Mouse (Mus musculus): Measurements from ENCODE around the gene Arl15.

Gene Arl15

DNA sequence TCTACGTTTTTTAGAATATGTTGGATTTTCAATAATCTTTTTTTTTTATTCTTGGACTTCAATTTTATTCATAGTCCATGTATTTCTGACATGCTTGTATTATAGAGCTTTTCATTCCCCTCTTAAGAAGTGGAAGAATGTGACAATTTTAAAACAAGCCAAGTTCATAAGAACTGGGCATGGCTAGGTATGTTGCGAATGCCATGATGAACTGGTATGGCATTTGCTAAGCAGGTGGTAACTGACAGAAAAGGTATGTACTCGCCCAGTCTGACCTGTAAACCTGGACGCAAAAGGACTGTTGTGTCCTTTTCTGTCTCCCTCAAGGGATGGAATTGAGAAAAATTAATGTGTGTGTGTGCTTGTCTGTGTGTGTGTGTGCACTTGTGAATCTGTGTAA lies 190.2 kb downstream of the Arl15 start:
- no peak for DNase-seq (ENCODE audit: low spot score in 2 of 2)

DNA sequence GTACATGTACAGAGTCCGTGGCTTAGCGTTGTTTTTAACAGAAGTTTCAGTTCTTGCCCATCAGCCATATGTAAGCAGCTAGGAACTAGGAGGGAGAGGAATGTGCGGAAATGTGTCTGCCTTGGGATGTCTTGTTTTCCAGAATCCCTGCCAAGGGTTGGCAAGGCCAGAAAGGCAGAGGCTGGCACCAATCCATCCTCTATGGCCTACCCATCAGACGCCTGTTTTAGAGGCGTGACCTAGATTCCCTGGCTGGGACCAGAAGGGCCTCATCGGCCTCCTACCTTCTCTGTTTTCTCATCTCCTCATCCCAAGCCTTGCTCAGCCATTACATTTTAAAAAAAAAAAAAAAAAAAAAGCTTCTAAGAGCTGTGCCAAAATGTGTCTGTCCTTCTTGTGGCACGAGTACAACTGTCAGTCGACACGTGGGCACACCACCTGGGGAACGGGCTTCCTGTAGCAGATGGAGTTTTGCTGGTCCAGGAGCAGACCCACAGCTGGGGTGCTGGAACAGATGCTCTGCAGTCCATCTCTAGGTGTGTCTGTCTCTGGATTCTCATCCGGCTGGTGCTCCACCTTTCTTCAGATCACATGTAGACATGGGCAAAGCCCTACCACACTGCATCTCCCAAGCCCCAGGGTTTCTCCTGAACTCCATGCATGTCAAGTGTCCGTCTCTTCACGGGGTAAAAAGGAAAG lies 192.7 kb downstream of the Arl15 start:
- DNase-seq (ENCODE audit: low spot score in 2 of 2): no peak

DNA sequence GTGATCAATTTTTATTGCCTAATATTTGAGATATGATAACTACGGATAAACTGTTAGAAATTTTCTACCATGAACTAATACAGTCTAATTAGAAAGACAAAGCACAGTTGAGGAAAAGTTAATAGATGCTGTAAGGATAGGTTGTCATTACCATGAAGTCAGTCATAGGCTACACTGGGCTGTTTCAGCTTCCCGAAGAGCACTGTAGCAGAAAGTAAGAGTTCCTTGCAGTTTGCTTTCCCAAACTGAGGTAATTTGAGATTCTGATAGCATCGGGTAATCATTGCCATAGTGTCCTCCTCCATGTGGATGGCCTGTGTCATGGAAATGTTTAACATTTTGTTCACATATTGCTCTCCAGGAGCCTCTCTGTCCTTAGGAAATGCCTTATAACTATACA lies 195.9 kb downstream of the Arl15 start:
- no peak for DNase-seq (ENCODE audit: low spot score in 2 of 2)

DNA sequence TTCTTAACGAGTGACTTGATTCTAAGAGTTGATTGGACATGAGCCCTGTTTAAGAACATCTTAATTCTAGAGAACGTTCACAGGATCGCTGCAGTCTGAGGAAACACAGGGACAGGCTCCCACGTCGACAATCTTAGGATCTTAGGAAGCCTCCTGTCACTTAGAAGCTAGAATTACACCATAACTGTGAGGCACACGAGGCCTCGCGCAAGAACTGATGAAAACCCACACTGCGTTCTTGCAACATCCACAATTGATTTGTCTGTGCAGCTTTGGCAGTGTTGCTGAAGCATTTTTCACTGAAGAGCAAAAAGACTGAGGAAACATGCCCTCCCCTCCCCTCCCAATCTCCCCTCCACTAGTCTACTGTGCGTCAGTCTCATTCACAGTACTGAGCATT lies 196.4 kb downstream of the Arl15 start:
- no peak for DNase-seq (ENCODE audit: low spot score in 2 of 2)

DNA sequence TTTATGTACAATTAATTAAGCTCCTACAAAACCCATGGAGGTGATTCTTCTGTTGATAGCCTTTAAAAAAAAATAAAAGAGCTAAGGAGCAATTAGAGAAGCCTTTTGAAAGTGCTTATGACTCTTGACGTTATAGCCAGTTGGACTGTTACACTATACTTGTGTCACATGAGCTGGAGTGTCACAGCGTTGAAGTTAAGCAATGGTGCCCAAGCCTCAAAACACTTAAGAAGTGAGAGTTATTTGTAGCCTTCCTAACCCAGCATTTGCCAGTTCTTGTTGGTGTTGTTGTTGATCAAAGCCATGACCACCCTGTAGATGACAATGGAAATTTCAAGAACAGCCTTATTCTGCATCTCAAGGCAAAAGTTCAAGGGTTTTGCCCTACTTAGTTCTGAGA lies 198.8 kb downstream of the Arl15 start:
- no peak for DNase-seq (ENCODE audit: low spot score in 2 of 2)

DNA sequence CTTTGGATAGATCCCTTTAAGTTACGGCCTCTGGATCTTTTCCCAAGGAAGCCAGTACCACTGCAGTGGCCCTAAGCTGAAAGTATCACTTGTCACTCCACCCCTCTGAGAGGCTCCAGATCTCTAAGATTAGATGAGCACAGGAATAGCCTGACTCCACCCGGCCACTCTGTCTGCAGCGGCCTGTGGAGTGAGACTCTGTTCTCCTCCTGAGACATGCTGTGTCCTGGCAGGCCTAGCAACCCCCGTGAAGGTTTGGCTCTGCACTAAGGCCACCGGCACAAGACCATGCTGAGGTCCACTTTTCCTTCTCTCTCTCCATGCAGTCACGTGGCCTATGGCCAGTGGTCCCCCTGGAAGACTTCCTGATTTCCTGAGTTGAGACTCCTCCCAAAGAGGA lies 200.3 kb downstream of the Arl15 start:
- no peak for DNase-seq (ENCODE audit: low spot score in 2 of 2)

DNA sequence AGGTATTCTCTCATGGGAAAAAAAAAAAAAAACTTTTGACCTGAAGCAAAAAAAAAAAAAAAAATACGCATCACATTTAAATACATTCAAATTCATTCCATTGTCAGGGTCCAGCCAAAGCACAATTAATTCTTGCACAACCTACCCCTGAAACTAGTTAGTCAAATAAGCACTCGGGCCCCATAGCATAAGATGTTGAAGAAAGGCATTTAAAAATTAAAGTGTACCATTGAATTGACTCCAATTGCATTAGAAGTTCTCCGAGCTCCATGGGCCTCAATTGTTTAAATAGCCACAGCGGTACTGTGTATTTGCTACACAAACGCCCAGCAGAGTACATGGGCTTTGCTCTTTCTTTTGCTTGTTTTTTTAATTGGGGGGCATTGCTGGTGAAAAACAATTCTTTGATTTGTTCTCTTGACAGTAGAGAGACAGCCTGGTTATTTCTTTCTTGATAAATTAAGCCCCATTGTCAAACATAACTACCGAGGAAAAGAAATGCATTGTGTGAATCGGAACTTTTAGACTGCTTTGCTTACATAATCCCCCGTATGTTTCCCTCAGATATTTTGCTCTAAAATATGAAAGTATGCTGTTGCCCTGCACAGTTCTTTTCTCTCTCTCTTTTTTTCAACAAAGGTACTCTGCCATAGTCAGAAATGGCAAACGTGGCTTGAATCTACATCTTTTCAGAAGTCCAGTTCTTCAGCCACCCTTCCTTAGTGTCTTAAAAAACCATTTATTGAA lies 201.4 kb downstream of the Arl15 start:
- DNase-seq (ENCODE audit: low spot score in 2 of 2): no peak

DNA sequence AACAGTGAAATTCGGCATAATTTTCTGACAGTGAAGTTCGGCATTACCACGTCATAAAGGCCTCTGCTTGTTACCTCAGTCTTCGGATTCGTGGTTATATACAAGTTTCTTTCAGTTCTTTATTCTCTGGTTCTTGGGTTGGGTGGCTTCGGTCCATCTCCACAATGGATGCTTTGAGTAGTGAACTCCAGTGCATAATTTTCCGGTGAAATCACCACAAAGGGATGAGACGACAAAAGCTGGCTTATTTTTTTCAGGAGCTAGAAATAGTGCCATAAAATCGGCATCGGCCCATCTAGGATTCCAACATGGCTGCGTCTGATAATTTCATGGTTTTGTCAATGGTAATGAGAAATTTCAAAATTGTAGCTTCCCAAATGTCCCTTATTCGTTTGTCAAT lies 204.5 kb downstream of the Arl15 start:
- no peak for DNase-seq (ENCODE audit: low spot score in 2 of 2)

DNA sequence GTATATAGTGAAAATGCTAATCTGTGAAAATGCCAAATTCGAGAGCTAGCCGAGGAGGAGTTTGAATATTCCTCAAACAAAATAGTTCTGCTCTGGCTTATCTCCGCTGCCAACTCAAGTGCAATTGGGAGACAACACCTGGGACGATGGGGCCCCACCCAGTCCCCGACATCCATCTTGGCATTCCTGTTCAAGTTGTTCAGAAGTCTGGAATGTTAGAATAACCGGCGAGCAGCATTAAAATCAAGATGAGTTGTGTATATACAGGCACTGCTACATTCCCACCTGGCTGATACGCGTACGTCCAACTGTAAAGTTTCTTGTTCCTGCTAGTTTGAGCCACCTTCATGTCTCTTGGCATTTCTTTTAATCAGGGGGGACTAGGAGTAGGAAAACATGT lies 209.2 kb downstream of the Arl15 start:
- no peak for DNase-seq (ENCODE audit: low spot score in 2 of 2)

DNA sequence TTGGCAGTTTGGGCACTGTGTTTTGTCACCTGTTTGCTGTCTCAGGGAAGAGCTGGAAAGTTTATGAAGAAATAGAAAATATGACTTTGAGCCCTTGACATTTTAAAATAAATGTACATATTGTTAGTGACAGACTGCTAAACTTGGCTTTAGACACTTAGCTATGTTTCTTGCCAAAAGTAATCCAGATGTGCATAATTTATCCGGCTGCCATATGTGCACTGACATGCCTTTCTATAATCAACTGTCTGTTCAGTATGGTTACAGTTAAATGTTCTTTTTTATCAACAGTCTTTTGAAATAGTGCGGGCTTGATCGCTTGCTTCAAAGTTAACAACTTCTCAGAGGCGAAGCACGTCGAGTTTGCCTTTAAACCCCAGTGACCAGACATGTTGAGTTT lies 209.9 kb downstream of the Arl15 start:
- DNase-seq (ENCODE audit: low spot score in 2 of 2): no peak

DNA sequence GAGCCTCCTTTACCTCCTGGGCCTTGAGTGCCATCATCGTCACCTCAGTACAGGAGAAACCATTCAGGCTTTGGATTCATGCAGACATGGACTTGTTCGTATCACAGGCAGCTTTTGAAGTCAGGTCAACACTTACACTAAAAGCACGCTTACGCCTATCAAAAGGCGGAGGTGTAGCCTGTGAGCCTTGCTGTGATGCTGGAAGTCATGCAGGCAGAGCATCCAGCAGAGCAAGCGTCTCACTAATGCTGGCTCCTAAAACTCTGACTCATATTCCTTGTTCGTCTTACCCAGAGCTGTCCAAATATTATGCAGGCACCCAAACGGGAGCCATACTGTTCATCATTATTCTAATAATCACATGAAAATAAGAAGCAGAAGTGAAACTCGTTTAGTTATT lies 215.5 kb downstream of the Arl15 start:
- DNase-seq (ENCODE audit: low spot score in 2 of 2): no peak

DNA sequence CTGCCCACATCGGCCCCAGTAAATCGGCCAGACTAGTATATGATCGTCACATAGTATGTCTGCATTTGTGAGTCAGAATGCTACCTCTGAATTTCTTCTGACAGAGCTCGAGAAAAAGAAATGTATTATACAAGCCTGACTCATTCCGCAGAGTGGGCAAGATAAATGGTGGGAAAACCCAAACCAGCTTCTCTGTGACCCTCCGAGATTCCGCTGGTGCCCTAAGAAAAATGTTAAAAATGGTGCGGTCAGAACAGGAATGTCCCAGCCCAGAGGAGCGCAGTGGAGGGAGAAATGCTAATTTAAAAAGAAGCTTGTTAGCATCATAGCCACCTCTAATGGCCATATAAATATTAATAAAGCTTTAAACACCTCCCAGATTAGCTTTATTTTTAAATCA lies 216.2 kb downstream of the Arl15 start:
- no peak for DNase-seq (ENCODE audit: low spot score in 2 of 2)

DNA sequence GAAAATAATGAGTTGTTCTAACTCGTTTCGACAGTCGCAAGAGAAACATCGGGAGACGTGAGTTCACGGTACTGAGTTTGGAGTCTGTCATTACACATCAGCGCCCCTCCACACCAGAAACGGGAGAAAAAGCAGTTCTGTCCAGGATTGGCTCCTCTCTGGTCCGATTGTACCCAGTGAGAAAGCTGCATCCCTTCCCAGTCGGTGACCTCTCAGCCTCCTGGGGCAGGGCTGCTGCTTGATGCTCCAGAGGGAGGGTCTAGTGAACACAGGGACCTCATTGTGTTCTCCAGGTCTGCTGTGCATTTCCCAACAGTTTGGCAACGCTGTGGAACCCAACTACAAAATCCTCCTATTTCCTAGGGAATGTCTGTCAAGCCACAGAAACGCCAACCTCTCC lies 216.7 kb downstream of the Arl15 start:
- DNase-seq (ENCODE audit: low spot score in 2 of 2): no peak

DNA sequence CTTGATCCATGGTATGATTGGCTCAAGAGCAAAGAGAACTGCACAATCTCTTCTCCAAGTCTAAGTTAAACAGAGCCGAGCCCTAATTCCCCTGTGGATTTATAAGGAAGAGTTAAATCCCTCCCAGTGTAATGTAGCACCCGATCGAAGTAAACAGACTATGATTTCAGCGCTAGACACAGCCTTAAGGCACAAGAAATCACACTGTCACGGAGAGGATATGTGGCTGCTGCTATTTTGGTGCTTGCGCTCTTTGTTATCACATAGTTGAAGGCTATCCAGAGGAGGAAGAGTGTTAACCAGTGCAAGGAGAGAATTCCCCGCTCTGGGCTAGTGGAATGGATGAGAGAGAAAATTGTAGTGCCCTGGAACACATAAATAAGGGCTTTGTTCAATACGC lies 223.6 kb downstream of the Arl15 start:
- DNase-seq (ENCODE audit: low spot score in 2 of 2): no peak

DNA sequence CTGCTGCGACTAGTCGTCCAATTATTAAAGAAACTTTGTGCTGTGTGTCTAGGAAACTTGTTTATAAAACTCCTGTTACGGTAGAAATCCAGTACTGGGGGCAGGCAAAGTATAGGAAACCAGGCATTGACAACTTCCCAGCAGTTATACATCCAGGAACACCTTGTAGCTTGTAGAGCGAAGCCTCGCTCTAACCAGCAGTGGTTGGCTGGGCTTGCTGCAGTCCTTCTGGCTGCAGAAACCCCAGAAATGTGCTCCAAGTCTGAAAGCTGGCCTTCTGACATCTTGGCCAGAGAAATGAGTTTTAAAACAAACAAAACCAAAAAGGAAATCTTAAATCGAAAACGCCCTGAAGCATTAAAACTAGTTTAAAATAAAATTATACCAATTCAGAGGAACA lies 229.2 kb downstream of the Arl15 start:
- DNase-seq (ENCODE audit: low spot score in 2 of 2): no peak

DNA sequence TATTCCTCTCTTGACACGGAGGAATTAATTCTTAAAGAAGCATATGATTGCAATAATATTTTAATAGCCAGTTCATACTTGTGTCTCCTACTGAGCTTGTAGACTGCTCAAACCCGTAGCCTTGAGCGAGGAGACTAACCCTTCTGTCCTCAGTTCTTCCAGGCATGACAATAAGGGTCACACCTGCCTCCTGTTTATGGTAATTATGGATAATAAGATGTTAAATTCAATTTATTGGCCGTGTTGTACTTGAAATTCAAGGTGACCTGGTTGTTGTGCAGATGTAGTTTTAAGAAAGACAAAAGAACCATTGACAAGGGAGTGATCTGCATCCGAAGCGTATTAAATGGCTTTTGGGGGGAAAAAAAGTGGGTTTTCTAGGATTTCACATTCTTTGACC lies 232.0 kb downstream of the Arl15 start:
- no peak for DNase-seq (ENCODE audit: low spot score in 2 of 2)

DNA sequence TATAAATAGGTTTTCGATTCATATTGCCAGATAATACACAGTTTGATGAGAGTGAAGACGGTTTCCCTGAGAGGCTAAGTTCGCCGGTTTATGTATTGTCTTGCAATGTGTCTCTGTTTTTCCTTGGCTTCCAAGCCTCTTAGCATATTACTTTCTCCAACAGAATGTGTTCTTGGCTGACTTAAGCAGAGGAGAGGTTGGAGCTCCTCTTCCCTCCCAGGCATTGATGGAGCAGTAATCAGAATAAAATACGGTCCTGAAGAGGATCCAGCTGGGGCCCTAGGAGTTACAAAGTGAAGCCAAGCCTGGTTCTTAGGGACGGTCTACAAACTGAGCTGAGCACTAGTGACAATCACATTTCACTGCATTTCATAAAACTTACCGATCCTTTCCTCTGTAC lies 232.4 kb downstream of the Arl15 start:
- no peak for DNase-seq (ENCODE audit: low spot score in 2 of 2)

DNA sequence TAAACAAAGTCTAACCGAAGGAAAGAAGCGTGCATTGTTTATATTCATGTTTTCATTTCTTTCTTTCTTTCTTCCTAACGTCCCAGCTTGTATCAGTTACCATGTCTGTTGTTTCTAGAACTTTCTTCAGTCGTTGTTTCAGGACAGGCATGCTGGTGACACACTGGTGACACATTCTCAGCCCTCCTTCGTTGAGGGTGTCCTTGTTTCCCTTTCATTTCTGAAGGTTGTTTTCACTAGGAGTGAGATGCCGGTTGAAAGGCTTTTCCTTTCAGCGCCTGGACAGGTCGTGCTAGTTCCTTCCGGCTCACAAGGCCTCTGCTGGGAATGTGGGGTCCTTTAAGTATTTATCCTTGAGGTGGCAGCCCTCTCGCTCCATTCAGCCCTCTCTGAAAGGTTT lies 253.8 kb downstream of the Arl15 start:
- no peak for DNase-seq (ENCODE audit: low spot score in 2 of 2)

DNA sequence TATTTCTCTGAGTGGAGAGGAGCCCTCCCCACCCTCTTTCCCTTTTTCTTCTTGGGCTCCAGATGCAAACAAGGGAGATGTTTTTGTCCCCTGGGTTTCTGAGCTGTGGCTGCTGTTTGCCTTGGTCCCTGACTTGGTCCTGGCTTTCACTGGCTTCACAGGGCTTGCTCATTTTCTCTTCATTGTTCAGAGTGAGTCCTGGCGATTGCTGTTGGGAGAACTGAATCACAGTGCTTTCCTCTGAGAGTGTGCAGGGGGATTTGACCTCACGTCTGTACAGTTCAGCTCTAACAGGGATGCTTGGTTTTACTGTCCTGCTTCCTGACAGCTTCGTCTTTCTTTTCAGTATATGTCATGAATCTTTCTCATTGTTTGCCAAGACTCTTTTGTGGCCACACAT lies 254.4 kb downstream of the Arl15 start:
- DNase-seq (ENCODE audit: low spot score in 2 of 2): no peak

DNA sequence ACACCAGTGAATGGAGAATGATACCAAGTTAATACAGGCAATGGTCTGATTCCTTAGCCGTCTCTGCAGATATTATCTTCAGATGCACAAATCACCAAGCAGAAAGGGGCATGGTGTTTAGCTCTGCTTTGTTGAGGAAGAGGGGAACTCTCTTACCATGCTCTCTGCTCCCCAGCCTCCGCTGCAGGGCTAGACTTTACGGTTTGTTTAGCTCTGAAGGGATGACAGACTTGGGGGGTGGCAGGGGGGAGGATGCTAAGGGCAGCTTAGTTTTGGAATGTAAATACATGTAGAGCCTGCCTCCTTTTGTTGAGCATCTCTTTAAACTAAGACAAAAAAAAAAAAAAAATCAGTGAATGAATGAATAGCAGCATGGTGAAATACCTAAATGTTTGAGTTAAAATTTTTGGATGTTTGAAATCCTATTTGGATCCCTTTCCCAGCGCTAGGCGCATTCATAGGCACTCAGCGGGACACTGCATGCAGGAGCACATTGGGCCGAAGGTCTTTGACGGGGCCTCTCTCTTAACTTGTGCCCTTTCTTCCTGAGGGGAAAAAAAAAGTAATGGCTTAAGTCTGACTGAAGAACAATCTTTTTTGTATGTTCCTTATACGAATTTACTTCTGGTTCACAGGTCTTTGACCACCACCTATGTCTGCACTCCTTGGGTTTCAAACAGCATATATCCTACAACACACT lies 257.0 kb downstream of the Arl15 start:
- DNase-seq (ENCODE audit: low spot score in 2 of 2): no peak

DNA sequence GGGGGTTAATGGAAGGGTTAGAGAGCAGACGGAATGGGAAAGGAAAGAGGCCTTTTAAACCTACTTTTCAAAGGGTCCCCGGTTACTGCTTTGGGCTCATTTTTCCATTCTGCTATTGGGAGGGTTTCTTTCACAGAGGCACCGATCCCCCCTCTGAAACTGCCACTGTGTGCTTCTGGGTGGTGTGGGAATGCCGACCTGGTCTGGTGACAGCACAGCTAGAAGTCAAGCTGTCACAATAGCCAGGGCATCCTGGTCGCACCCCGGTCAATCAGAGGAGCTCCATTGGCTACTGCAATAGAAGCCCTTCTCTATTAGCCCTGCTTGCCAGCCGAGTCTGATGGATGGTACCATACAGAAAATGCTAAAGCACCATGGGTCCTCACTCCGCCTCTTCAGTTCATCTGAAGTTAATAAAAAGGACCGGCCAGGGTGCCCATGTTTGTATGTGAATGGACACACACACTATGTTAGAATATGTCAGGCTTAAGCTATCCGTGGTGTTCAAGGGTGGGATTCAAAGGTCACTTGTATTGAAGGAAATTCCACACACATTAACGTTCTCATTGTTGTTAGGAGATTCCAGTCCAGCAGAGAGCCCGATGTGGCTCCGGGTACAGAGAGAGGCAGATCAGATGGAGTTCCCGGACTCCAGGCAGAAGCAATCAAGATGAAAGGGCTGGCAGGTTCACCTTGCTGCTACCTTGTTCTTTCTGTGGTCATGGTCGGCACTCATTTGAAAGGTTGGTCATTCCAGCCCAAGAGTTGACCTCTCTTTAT lies 258.3 kb downstream of the Arl15 start:
- DNase-seq (ENCODE audit: low spot score in 2 of 2): no peak

DNA sequence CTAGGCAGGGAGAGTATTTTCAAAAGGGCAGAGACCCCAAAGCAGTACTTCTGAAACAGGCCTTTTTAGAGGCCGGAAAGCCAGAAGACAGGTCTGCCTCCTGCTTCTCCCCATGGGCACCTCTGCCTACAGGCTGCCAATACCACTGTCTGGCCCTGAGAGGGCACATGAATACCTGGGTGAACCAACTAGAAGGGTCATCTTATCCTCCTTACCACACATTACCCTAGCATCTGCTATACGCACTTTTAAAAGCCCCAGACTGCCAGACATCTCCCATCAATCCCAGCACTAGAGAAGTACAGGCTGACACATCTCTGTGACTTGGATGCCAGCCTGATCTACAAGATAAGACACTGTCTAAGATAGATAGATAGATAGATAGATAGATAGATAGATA lies 259.0 kb downstream of the Arl15 start:
- no peak for DNase-seq (ENCODE audit: low spot score in 2 of 2)
